Mouse (Mus musculus): ENCODE measurements around the gene Lef1. TPM values are rescaled to one million over a fixed set of nuclear protein-coding genes. Genes with fewer than 3 reads are reported as not detected.
A peak's percentile ranks its signal among the peaks of the same experiment; 100 is the strongest.

Lef1 gene
- polyA plus RNA-seq, 1 experiment from 2014 or later: 9.8 TPM

DNA sequence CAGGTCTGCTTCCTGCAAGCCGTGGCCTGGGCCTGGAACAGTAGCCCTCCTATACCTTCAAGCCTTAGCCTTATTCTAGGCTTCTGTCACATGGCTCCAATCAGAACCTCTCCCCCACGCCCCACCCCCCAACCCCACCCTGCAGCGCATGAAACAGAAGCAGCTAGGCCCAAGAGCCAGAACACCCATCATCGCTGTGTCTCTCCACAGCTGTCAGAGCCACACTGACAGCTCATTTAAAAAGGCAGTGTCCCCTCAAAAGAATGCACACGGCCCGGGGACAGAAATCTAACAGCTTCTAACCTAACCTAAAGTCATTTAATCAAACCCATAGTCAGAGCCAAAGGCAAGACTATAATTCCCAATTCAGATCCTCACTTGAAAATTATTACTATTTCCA is 126.8 kb downstream of the Lef1 start:
- no peak overlapping the region for H3K4me3 ChIP-seq
- ATAC-seq (ENCODE audit: extremely low read depth, insufficient number of reproducible peaks, low FRiP score, low TSS enrichment): no peak
- 75% methylated on average over 6 of the region's 6 CpGs for WGBS
- no peak overlapping the region for H3K9ac ChIP-seq
- no peak overlapping the region for H3K4me2 ChIP-seq
- H3K9me3 ChIP-seq: no peaks in the 10 kb centered on the region
- H3K27me3 ChIP-seq (replicated peaks): no peaks in the 10 kb centered on the region
- H3K4me1 ChIP-seq: no peaks in the 10 kb centered on the region
- peaks cover 76% of the 10 kb centered on the region for H3K36me3 ChIP-seq
- no peak overlapping the region for H3K27ac ChIP-seq (replicated peaks)

DNA sequence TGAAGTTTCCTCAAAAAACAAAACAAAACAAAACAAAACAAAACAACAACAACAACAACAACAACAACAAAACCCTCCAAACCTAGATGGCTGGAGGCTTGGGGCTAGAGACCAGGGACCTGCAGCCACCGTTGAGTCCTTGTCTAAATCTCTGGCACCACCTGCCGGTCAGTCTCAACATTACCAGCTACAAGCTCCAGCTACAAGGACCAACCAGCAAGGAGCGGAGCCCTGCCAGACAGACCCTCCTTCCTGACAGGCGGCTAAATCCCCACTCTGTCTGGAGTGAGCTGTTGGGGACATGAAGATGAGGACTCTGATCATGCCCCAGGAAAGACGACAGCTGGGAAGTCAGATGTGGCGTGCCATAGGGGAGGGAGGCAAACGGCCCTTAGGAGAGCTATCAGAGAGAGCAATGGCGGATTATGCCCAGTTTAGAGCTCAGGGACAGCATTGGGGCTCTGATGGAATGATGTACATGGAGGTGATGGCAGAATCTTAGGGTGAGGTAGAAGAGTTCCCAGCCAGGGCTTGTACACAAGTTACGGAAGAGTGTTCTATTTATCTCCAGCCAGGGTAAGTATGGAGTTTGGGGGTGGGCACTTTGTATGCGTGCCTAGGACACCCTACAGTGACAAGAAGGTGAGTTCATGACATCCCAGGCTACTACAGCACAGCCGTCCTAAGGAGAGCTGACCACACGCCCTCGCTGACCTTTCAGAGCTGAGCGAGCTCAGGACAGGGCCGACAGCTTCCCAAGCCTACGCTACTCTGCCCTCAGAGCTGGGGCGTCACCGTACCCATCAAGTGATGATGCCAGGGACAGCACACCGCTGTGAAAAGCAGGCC is 127.7 kb downstream of the Lef1 start:
- Histone ChIP-seq H3K27ac (replicated peaks) (no peak overlapping the region), H3K36me3 (peaks cover 76% of the 10 kb centered on the region), H3K27me3 (replicated peaks) (no peaks in the 10 kb centered on the region), H3K9ac (no peak overlapping the region), H3K4me3 (no peak overlapping the region), H3K4me2 (no peak overlapping the region), H3K9me3 (no peaks in the 10 kb centered on the region), H3K4me1 (no peaks in the 10 kb centered on the region)
- WGBS: 57% methylated on average over 19 of the region's 19 CpGs
- no peak for ATAC-seq (ENCODE audit: extremely low read depth, insufficient number of reproducible peaks, low FRiP score, low TSS enrichment)

DNA sequence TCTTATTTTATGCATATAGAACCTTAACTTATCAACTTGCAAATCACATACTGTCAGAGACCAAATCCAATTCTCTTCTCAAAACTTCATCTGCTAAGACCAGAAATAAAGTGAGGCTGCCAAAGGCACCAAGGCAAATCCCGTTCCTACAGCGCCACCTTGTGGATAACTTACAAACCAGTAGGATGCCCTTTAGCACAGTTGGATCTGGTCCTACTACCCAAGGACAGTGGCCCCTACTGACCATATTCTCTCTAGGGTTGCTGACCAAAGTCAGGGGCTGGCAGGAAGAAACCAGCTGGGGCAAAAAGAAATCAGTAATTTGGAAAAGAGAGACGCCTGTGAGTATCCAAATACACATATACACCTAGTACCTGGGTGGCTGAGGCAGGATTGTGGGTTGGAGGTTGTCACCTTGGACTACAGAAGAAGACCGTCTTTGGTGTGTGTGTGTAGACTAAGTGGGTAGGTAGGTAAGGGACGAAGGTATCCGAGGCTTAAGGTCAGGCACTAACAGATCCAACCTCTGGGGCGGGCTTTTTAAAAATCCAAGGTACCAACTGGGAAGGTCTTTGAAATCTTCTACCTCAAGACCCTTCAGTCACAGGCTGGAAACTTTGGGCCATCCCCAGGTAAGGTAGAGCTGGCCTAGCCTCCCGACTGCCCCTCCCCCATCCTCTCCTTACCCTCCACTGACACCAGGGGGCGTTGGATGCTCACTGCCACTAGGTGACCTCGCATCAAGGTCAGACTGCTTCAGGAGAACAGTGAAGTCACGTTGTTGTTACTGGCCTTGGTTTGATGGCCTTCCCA is 135.7 kb downstream of the Lef1 start:
- no peak overlapping the region for H3K4me2 ChIP-seq
- H3K9ac ChIP-seq: no peak overlapping the region
- no peak for ATAC-seq (ENCODE audit: extremely low read depth, insufficient number of reproducible peaks, low FRiP score, low TSS enrichment)
- peak overlapping the region; percentile 67 for H3K27ac ChIP-seq (replicated peaks)
- H3K27me3 ChIP-seq (replicated peaks): no peaks in the 10 kb centered on the region
- 48% methylated on average over 11 of the region's 11 CpGs for WGBS
- no peaks in the 10 kb centered on the region for H3K9me3 ChIP-seq
- no peak overlapping the region for H3K4me3 ChIP-seq
- peaks cover 82% of the 10 kb centered on the region for H3K36me3 ChIP-seq
- H3K4me1 ChIP-seq: peaks cover 28% of the 10 kb centered on the region

DNA sequence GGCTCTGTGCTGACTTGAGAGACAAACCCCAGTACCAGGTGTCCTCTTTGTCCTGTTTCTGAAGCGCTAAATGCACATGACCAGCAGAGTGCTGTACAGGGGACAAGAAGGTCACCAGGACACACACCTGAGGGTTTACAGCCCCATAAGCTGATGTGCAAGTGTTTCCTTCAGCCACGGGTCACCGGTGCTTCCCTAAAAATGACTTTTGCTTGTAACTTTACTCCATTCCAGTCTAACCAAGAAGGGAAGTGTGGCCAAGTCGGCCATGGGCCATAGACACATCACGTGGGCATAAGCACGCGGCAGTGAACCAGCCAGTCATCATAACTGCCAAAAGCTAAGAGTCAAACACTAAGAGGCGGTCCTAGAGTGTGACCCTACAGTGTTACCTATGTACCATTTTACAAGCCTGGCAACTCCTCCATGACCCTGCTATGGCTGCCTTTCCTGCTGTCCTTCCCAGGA is 136.3 kb downstream of the Lef1 start:
- peak overlapping the region; percentile 67 for H3K27ac ChIP-seq (replicated peaks)
- ATAC-seq (ENCODE audit: extremely low read depth, insufficient number of reproducible peaks, low FRiP score, low TSS enrichment): no peak
- 84% methylated on average over 8 of the region's 8 CpGs for WGBS

DNA sequence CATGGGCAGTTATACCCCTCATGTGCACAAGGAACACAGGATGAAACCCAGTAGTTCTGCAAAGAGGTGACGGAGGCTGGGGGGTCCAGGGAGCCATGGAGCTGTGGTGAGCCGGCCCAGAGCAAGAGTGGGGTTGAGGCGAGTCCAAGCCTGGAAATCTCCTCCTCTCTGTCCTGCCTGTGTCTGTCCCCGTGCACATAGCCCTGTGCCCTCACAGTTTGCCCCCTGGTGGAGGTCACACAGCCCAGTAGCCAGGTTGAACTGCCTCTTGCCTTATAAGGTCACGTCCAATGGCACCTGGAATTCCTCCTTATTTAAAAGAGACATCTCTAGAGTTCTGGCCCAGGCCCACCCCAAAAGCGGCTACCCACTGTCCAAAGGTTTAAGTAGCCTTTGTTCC is 137.2 kb downstream of the Lef1 start:
- ATAC-seq (ENCODE audit: extremely low read depth, insufficient number of reproducible peaks, low FRiP score, low TSS enrichment): no peak
- H3K4me1 ChIP-seq: peaks cover 43% of the 10 kb centered on the region
- H3K27me3 ChIP-seq (replicated peaks): no peaks in the 10 kb centered on the region
- no peaks in the 10 kb centered on the region for H3K9me3 ChIP-seq
- no peak overlapping the region for H3K9ac ChIP-seq
- H3K4me2 ChIP-seq: no peak overlapping the region
- 65% methylated on average over 6 of the region's 6 CpGs for WGBS
- H3K4me3 ChIP-seq: no peak overlapping the region
- peaks cover 70% of the 10 kb centered on the region for H3K36me3 ChIP-seq
- no peak overlapping the region for H3K27ac ChIP-seq (replicated peaks)

More for the DNA sequence above, 136.3 kb downstream of the Lef1 start:
- H3K4me2 ChIP-seq: no peak overlapping the region
- H3K27me3 ChIP-seq (replicated peaks): no peaks in the 10 kb centered on the region
- no peak overlapping the region for H3K4me3 ChIP-seq
- H3K9me3 ChIP-seq: no peaks in the 10 kb centered on the region
- peaks cover 35% of the 10 kb centered on the region for H3K4me1 ChIP-seq
- no peak overlapping the region for H3K9ac ChIP-seq
- H3K36me3 ChIP-seq: peaks cover 75% of the 10 kb centered on the region

DNA sequence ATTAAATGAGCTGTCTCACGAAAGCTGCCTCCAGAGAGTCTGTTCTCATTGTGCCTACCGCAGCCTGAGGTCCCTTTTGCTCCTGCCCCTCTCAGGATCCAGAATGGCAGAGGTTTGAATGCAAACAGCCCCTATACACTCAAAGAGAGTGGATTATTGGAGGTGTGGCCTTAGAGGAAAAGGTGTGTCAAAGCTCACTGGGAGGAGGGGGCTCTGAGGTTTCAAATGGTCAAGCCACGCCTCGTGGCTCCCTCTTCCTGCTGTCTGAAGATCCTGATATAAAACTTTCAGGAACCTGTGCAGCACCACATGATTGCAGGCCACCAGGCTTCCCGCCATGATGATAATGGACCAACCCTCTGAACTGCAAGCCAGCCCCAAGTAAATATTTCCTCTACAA is 137.6 kb downstream of the Lef1 start:
- ATAC-seq (ENCODE audit: extremely low read depth, insufficient number of reproducible peaks, low FRiP score, low TSS enrichment): no peak
- H3K9ac ChIP-seq: no peak overlapping the region
- peaks cover 47% of the 10 kb centered on the region for H3K4me1 ChIP-seq
- H3K36me3 ChIP-seq: peaks cover 67% of the 10 kb centered on the region
- 78% methylated on average over 5 of the region's 5 CpGs for WGBS
- H3K4me3 ChIP-seq: no peak overlapping the region
- H3K9me3 ChIP-seq: no peaks in the 10 kb centered on the region
- H3K4me2 ChIP-seq: no peak overlapping the region
- no peaks in the 10 kb centered on the region for H3K27me3 ChIP-seq (replicated peaks)
- H3K27ac ChIP-seq (replicated peaks): no peak overlapping the region

DNA sequence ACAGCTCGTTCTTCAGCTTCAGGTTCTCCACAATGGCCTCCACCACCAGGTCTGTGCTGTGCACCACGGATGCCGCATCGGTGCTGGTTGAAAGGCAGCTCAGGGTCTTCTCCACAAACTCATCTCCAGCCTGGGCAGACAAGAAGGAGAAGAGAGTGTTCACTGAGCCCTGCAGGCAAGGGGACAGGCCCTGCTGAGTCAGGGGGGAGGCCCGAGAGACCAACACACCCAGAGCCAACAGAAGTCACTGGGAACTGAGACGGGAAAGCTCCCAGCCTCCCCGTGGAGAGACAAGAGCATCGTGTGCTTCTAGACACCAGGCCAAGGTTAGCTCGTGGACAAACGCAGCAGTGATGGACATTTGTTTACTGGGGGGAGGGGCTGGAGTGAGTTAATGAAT is 138.2 kb downstream of the Lef1 start:
- no peak overlapping the region for H3K9ac ChIP-seq
- no peak overlapping the region for H3K4me3 ChIP-seq
- ATAC-seq (ENCODE audit: extremely low read depth, insufficient number of reproducible peaks, low FRiP score, low TSS enrichment): no peak
- peaks cover 62% of the 10 kb centered on the region for H3K36me3 ChIP-seq
- H3K4me1 ChIP-seq: peaks cover 49% of the 10 kb centered on the region
- no peaks in the 10 kb centered on the region for H3K27me3 ChIP-seq (replicated peaks)
- 82% methylated on average over 10 of the region's 10 CpGs for whole genome bisulfite sequencing
- no peak overlapping the region for H3K4me2 ChIP-seq
- no peak overlapping the region for H3K27ac ChIP-seq (replicated peaks)
- no peaks in the 10 kb centered on the region for H3K9me3 ChIP-seq

DNA sequence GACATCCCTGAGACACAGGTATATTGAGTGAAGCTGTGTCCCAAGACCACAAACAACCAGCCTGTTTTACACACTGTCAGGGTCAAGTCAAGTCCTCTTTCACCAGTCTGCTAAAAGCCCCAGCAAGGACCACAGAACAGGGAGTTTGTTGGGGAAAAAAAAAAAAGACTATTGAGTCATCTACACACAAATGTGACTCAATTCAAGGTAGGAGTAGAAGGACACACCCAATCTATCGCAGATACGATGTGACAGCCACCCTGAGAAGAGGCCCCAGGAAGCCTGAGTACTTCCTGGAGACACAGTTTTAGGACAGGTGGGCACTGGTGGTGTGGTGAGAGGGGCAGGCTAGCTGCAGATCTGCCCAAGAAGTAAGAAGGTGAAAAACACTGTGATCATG is 140.0 kb downstream of the Lef1 start:
- Histone ChIP-seq H3K36me3 (peaks cover 56% of the 10 kb centered on the region), H3K4me1 (peaks cover 42% of the 10 kb centered on the region), H3K27ac (replicated peaks) (no peak overlapping the region), H3K4me3 (no peak overlapping the region), H3K27me3 (replicated peaks) (no peaks in the 10 kb centered on the region), H3K4me2 (no peak overlapping the region), H3K9me3 (no peaks in the 10 kb centered on the region), H3K9ac (no peak overlapping the region)
- ATAC-seq (ENCODE audit: extremely low read depth, insufficient number of reproducible peaks, low FRiP score, low TSS enrichment): no peak
- WGBS: 86% methylated on average over 2 of the region's 2 CpGs

DNA sequence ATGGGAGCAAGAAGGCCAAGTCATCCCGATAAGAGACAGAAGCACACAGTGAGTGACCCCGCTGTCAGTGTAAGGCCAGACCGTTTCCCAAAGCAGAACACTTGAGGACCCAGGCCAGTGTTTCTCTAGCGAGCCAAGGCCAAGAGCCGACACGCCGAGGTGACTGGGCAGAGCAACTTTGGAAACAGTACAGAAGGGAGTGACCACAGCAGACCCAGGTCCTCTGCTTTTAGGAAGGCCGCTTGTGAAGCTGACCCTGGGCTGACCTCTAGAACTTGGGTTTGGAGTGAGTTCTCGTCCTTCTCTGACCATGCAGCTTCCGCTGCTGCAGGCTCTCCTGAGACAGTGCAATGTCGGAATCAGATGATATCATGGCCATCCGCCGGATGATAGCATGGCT is 140.7 kb downstream of the Lef1 start:
- Histone ChIP-seq H3K4me2 (no peak overlapping the region), H3K4me3 (no peak overlapping the region), H3K4me1 (peaks cover 45% of the 10 kb centered on the region), H3K27ac (replicated peaks) (no peak overlapping the region), H3K36me3 (peaks cover 60% of the 10 kb centered on the region), H3K9ac (no peak overlapping the region), H3K27me3 (replicated peaks) (no peaks in the 10 kb centered on the region), H3K9me3 (no peaks in the 10 kb centered on the region)
- ATAC-seq (ENCODE audit: extremely low read depth, insufficient number of reproducible peaks, low FRiP score, low TSS enrichment): no peak
- WGBS: 63% methylated on average over 13 of the region's 13 CpGs

DNA sequence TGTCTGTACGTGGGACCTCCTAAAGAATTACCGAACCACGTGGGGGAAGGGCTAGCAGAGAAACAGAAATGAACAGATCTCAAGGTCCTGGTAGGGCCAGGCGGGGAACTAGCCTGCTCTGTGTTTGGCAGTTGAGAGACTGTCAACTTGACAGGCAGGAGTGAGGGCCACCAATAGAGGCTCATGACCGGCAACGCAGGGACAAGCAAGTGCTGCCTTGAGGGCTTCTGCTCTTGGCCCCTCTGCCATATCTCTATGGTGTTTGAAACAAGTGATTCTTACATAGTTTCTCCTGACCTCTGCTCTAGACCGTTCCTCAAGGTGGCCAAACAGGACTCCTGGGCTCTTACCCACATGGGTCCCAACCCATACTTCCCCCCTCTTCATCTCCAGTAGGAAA is 141.3 kb downstream of the Lef1 start:
- 52% methylated on average over 7 of the region's 7 CpGs for WGBS
- Histone ChIP-seq H3K27me3 (replicated peaks) (no peaks in the 10 kb centered on the region), H3K4me3 (no peak overlapping the region), H3K9me3 (no peaks in the 10 kb centered on the region), H3K27ac (replicated peaks) (no peak overlapping the region), H3K36me3 (peaks cover 55% of the 10 kb centered on the region), H3K4me2 (no peak overlapping the region), H3K9ac (no peak overlapping the region; the same call in 1 of the 2 replicates), H3K4me1 (peaks cover 39% of the 10 kb centered on the region)
- ATAC-seq (ENCODE audit: extremely low read depth, insufficient number of reproducible peaks, low FRiP score, low TSS enrichment): no peak

DNA sequence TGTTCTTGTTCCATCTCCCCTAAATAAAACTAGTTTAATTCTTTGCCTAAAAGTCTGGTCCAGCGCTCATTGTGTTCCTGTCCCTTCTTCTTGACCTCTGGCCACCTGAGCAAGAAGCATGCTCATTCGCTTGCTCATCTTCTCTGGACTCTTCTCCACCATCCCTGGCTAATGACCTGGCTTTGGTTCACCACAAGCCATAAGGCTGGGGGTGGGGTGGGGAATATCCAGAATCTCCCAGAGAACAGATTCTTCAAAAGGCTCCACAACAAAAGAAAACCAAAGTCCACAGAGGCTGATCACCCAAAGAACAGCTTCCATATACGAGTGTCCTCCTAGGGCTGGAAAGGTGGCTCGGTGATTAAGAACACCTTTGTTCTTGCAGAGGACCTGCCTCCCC is 144.7 kb downstream of the Lef1 start:
- Histone ChIP-seq H3K9me3 (no peaks in the 10 kb centered on the region), H3K9ac (no peak overlapping the region), H3K4me2 (no peak overlapping the region), H3K27ac (replicated peaks) (no peak overlapping the region), H3K4me3 (no peak overlapping the region), H3K27me3 (replicated peaks) (no peaks in the 10 kb centered on the region), H3K36me3 (peaks cover 24% of the 10 kb centered on the region), H3K4me1 (peaks cover 52% of the 10 kb centered on the region)
- no peak for ATAC-seq (ENCODE audit: extremely low read depth, insufficient number of reproducible peaks, low FRiP score, low TSS enrichment)
- 89% methylated on average over 4 of the region's 4 CpGs for WGBS

Measured in heart, embryonic 13.5 days (tissue).